Mouse (Mus musculus): ENCODE measurements around the gene Lmbr1l. TPM values are rescaled to one million over a fixed set of nuclear protein-coding genes. Genes with fewer than 3 reads are reported as not detected.

The Lmbr1l gene
- 44.1 and 59.3 TPM in 2 replicates for total RNA-seq (2014; rRNA removed)
- 20.1 and 22.4 TPM in 2 replicates for polyA plus RNA-seq (2015; fragmentation: Nextera tagmentation; extraction: Ambion mirVana)

GRCm38 (mm10) chr15:98917538-98918498 lies at the start of gene Lmbr1l:
Gene Lmbr1l, minus strand, starts transcription at chr15:98918231.
- ATAC-seq (peak; percentile 99), DNase-seq (peak; percentile 100)
- no peak for TF ChIP-seq CTCF (IDR thresholded peaks at IDR 0.05; ENCODE audit: low read depth)
- H3K27ac ChIP-seq (ENCODE audit: low read depth, low read length): peak within 1 kb of the TSS; percentile 95
- no peaks in the 10 kb centered on the region for H3K27me3 ChIP-seq (ENCODE audit: insufficient read depth, low read length)
- WGBS: 1% methylated on average over 82 of the region's 82 CpGs
- H3K9me3 ChIP-seq (ENCODE audit: low read length): no peaks in the 10 kb centered on the region
- H3K36me3 ChIP-seq (ENCODE audit: insufficient read depth): peaks cover 5% of the 10 kb centered on the region; the same call in 1 of the 2 replicates
- peak within 1 kb of the TSS; percentile 94 for H3K4me3 ChIP-seq (ENCODE audit: low read depth, low read length)
- peaks cover 15% of the 10 kb centered on the region; the same call in 1 of the 2 replicates for H3K4me1 ChIP-seq (ENCODE audit: insufficient read depth)
- H3K9ac ChIP-seq: peak within 1 kb of the TSS; percentile 84
- peak within 1 kb of the TSS; percentile 74 for H3K4me2 ChIP-seq (ENCODE audit: low read depth)

- Histone ChIP-seq H3K4me1 (ENCODE audit: insufficient read depth) (peaks cover 7% of the 10 kb centered on the region; the same call in 1 of the 2 replicates), H3K4me2 (ENCODE audit: low read depth) (no peak overlapping the region), H3K27ac (ENCODE audit: low read depth, low read length) (no peak overlapping the region), H3K9me3 (ENCODE audit: low read length) (no peaks in the 10 kb centered on the region), H3K4me3 (ENCODE audit: low read depth, low read length) (no peak overlapping the region), H3K9ac (no peak overlapping the region), H3K36me3 (ENCODE audit: insufficient read depth) (no peaks in the 10 kb centered on the region), H3K27me3 (ENCODE audit: insufficient read depth, low read length) (no peaks in the 10 kb centered on the region)
- ATAC-seq: no peak
- no peak for TF ChIP-seq CTCF (IDR thresholded peaks at IDR 0.05; ENCODE audit: low read depth)
- WGBS: 90% methylated on average over 3 of the region's 3 CpGs
- DNase-seq: no peak
Measured at GRCm38 (mm10) chr15:98959531-98959930, 41.5 kb upstream of the Lmbr1l start.

- H3K36me3 ChIP-seq (ENCODE audit: insufficient read depth): no peaks in the 10 kb centered on the region
Measured at GRCm38 (mm10) chr15:98958901-98959420, 40.9 kb upstream of the Lmbr1l start.

GRCm38 (mm10) chr15:98957475-98957874 lies 39.4 kb upstream of the Lmbr1l start:
- no peak for TF ChIP-seq CTCF (IDR thresholded peaks at IDR 0.05; ENCODE audit: low read depth)
- 74% methylated on average over 5 of the region's 5 CpGs for WGBS
- H3K4me2 ChIP-seq (ENCODE audit: low read depth): no peak overlapping the region
- no peaks in the 10 kb centered on the region for H3K27me3 ChIP-seq (ENCODE audit: insufficient read depth, low read length)
- no peak overlapping the region for H3K27ac ChIP-seq (ENCODE audit: low read depth, low read length)
- DNase-seq: no peak
- peaks cover 7% of the 10 kb centered on the region; the same call in 1 of the 2 replicates for H3K4me1 ChIP-seq (ENCODE audit: insufficient read depth)
- H3K4me3 ChIP-seq (ENCODE audit: low read depth, low read length): no peak overlapping the region
- H3K9ac ChIP-seq: no peak overlapping the region
- ATAC-seq: no peak
- no peaks in the 10 kb centered on the region for H3K9me3 ChIP-seq (ENCODE audit: low read length)
- no peaks in the 10 kb centered on the region for H3K36me3 ChIP-seq (ENCODE audit: insufficient read depth)

More at GRCm38 (mm10) chr15:98958901-98959420, 40.9 kb upstream of the Lmbr1l start:
- Histone ChIP-seq H3K4me2 (ENCODE audit: low read depth) (no peak overlapping the region), H3K4me1 (ENCODE audit: insufficient read depth) (peaks cover 7% of the 10 kb centered on the region; the same call in 1 of the 2 replicates), H3K27ac (ENCODE audit: low read depth, low read length) (no peak overlapping the region), H3K9ac (no peak overlapping the region), H3K4me3 (ENCODE audit: low read depth, low read length) (no peak overlapping the region), H3K27me3 (ENCODE audit: insufficient read depth, low read length) (no peaks in the 10 kb centered on the region), H3K9me3 (ENCODE audit: low read length) (no peaks in the 10 kb centered on the region)
- DNase-seq (no peak), ATAC-seq (no peak)
- WGBS: 87% methylated on average over 4 of the region's 4 CpGs
- no peak for TF ChIP-seq CTCF (IDR thresholded peaks at IDR 0.05; ENCODE audit: low read depth)

GRCm38 (mm10) chr15:98956000-98956399 lies 38.0 kb upstream of the Lmbr1l start:
- peak overlapping the region; percentile 100 for H3K9ac ChIP-seq
- 36% methylated on average over 4 of the region's 4 CpGs for WGBS
- peak; percentile 39 for DNase-seq
- peak overlapping the region; percentile 100 for H3K27ac ChIP-seq (ENCODE audit: low read depth, low read length)
- peak overlapping the region; percentile 81; the same call in 1 of the 2 replicates for H3K4me3 ChIP-seq (ENCODE audit: low read depth, low read length)
- no peaks in the 10 kb centered on the region for H3K9me3 ChIP-seq (ENCODE audit: low read length)
- TF ChIP-seq CTCF (IDR thresholded peaks at IDR 0.05; ENCODE audit: low read depth): peak; percentile 45
- peak overlapping the region; percentile 61 for H3K4me2 ChIP-seq (ENCODE audit: low read depth)
- 0 out of 2 replicates have a peak, but pooled peaks cover 1% of the 10 kb centered on the region for H3K36me3 ChIP-seq (ENCODE audit: insufficient read depth)
- H3K27me3 ChIP-seq (ENCODE audit: insufficient read depth, low read length): no peaks in the 10 kb centered on the region
- no peak for ATAC-seq
- H3K4me1 ChIP-seq (ENCODE audit: insufficient read depth): peaks cover 7% of the 10 kb centered on the region; the same call in 1 of the 2 replicates

GRCm38 (mm10) chr15:98955324-98955723 lies 37.3 kb upstream of the Lmbr1l start:
- Histone ChIP-seq H3K27me3 (ENCODE audit: insufficient read depth, low read length) (no peaks in the 10 kb centered on the region), H3K4me2 (ENCODE audit: low read depth) (peak overlapping the region; percentile 61), H3K36me3 (ENCODE audit: insufficient read depth) (0 out of 2 replicates have a peak, but pooled peaks cover 2% of the 10 kb centered on the region), H3K27ac (ENCODE audit: low read depth, low read length) (peak overlapping the region; percentile 100), H3K4me1 (ENCODE audit: insufficient read depth) (peaks cover 7% of the 10 kb centered on the region; the same call in 1 of the 2 replicates), H3K9ac (peak overlapping the region; percentile 100), H3K4me3 (ENCODE audit: low read depth, low read length) (peak overlapping the region; percentile 81), H3K9me3 (ENCODE audit: low read length) (no peaks in the 10 kb centered on the region)
- no peak for ATAC-seq
- no peak for TF ChIP-seq CTCF (IDR thresholded peaks at IDR 0.05; ENCODE audit: low read depth)
- DNase-seq: peak; percentile 71
- WGBS: 23% methylated on average over 4 of the region's 4 CpGs
